Mouse (Mus musculus) small intestine, adult 2 months (tissue): ENCODE data around the gene Rhou. TPM values are rescaled to one million over a fixed set of nuclear protein-coding genes. Genes with fewer than 3 reads are reported as not detected.
A peak's percentile ranks its signal among the peaks of the same experiment; 100 is the strongest.
"Not testable (repeated sequence)": the region's sequence is repeated elsewhere in the genome, so short reads cannot be mapped to it uniquely, and the experiment has no call there.

Source experiments
- H3K27ac ChIP-seq: fragments of 200-500 bp; 2 replicates; pipeline ENCODE4 v1.5.1; 2012; ENCODE audit warnings: low read depth, low read length, control low read depth, inconsistent platforms; ENCODE audit not compliant: insufficient read depth
- H3K27me3 ChIP-seq: fragments of 200-500 bp; 2 replicates; pipeline ENCODE4 v1.6.1; 2012; ENCODE audit warnings: mild to moderate bottlenecking, moderate library complexity, low read length, inconsistent platforms; ENCODE audit not compliant: control insufficient read depth, insufficient read depth
- H3K36me3 ChIP-seq: fragments of 200-500 bp; 2 replicates; pipeline ENCODE4 v1.6.1; 2012; ENCODE audit warnings: mild to moderate bottlenecking, low read length, control low read depth, inconsistent platforms; ENCODE audit not compliant: control insufficient read depth, insufficient read depth
- H3K4me1 ChIP-seq: fragments of 200-500 bp; 2 replicates; pipeline ENCODE4 v1.6.1; 2012; ENCODE audit warnings: low read length, inconsistent platforms, mixed read lengths; ENCODE audit not compliant: control insufficient read depth, insufficient read depth, insufficient read length
- H3K4me3 ChIP-seq: fragments of 200-500 bp; 2 replicates; pipeline ENCODE4 v1.5.1; 2012; ENCODE audit warnings: low read depth, mild to moderate bottlenecking, control low read depth, inconsistent platforms, low read length, moderate library complexity
- CTCF ChIP-seq: fragments of 200-500 bp; IDR thresholded peaks from 2 replicates; pipeline ENCODE4 v1.5.1; 2012; ENCODE audit warnings: low read depth, mild to moderate bottlenecking, control low read depth, inconsistent platforms, low read length, moderate library complexity, mixed read lengths; ENCODE audit not compliant: insufficient replicate concordance, insufficient read length; ENCODE audit errors: extremely low read depth
- POLR2A ChIP-seq: fragments of 200-500 bp; IDR thresholded peaks from 2 replicates; pipeline ENCODE4 v1.6.1; 2012; ENCODE audit warnings: low read depth, mild to moderate bottlenecking, control low read depth, inconsistent platforms, low read length, moderate library complexity
- WGBS: fragments of 180-500 bp; shearing (Covaris S2); methylation state at CpG from one replicate; pipeline ENCODE4 v1.1.7; 2018; 5-methylcytosine and 5-hydroxymethylcytosine counted together
- polyA plus RNA-seq: library from polyadenylated mRNA; depleted of rRNA; stranded (reverse); fragments of >200 nt; gene quantifications from 2 replicates; pipeline ENCODE4 v1.2.3, GENCODE M21; 2012

Rhou gene
- polyA plus RNA-seq, 1 experiment: 35.3 TPM

DNA sequence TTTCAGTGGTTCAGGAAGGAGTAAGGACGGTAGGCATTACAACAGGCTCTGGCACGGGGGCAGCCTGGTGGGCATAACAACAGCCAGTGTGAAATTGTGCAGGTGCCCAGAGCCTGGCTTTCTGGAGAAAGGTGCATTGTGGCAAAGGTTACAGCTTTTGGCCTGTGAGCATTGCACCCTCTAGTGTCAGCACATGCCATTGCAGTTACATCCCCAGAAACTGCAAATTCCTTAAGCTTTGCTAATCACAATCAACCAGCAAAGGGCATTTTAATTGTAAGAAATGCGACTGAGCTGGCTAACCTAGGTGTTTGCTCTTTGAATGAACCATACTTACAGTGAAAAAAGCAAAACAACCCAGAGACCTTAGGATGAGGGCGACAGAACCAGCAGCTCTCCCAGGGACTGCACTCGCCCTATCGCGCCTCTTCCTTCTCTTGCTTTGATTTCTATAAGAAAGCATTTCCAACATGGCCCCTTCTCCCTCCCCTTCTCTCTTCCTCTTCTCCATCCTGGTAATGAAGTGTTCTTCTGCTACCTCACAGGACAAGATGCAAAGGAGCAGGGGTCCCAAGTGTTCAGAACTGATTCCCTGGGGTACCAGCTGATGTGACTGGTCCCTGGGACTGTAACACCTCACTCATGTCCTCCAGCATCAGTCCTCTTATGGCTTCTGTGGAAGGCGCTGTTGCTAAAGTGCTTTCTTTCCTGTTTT is 25.3 kb upstream of the Rhou start:
- H3K27me3 ChIP-seq: 0 out of 2 replicates have a peak, but pooled peaks cover 2% of the 10 kb centered on the region
- peak; percentile 66; the same call in 1 of the 2 replicates for TF ChIP-seq CTCF
- no peak for TF ChIP-seq POLR2A
- H3K4me1 ChIP-seq: peaks cover 24% of the 10 kb centered on the region; the same call in 1 of the 2 replicates
- H3K27ac ChIP-seq: peak overlapping the region; percentile 76
- 2% methylated on average over 8 of the region's 8 CpGs for WGBS
- no peaks in the 10 kb centered on the region for H3K36me3 ChIP-seq
- H3K4me3 ChIP-seq: peak overlapping the region; percentile 3; the same call in 1 of the 2 replicates

DNA sequence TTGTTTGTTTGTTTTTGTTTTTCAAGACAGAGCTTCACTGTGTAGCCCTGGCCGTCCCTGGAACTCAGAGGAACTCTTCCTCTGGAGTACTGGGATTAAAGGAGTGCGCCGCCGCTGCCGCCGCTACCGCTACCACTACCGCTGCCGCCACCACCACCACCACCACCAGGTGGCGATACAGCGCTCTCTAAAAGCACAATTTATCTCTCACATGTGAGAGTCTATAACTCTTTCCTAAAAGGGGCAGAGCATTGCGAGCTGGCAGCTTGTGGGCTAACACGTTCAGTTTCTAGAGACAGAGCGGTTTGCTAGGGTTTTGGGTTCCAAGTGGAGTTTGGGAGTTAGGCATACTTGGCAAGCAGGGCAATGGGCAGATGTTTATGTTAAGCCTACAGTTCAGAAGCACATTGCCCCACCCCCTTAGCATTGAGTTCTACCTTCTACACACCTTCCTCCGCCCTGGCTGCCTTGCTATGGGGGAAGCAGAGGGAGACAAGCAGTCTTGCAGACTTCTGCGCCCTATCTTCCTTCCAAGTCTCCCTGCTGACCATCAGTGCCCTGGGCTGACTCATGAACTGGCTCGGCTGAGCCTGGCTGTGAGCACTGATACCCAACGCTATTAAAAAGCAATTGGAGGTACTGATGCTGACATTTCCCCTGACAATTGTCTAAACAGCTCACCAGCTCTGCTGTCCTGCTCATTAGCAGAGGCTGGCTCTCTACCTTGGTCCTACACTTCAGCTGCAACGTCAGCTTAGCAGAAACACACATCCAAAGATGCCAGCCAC is 24.6 kb upstream of the Rhou start:
- Histone ChIP-seq H3K4me3 (peak overlapping the region; percentile 3; the same call in 1 of the 2 replicates), H3K27me3 (0 out of 2 replicates have a peak, but pooled peaks cover 2% of the 10 kb centered on the region), H3K4me1 (peaks cover 24% of the 10 kb centered on the region; the same call in 1 of the 2 replicates), H3K27ac (peak overlapping the region; percentile 20; the same call in 1 of the 2 replicates), H3K36me3 (no peaks in the 10 kb centered on the region)
- 5% methylated on average over 19 of the region's 19 CpGs for WGBS
- TF ChIP-seq CTCF (peak; percentile 92; the same call in 1 of the 2 replicates), POLR2A (no peak)

- Histone ChIP-seq H3K36me3 (no peaks in the 10 kb centered on the region), H3K4me3 (no peak overlapping the region), H3K27ac (no peak overlapping the region), H3K4me1 (peaks cover 24% of the 10 kb centered on the region; the same call in 1 of the 2 replicates), H3K27me3 (0 out of 2 replicates have a peak, but pooled peaks cover 1% of the 10 kb centered on the region)
- WGBS: 19% methylated on average over 9 of the region's 10 CpGs
- TF ChIP-seq POLR2A (no peak), CTCF (no peak)
Observed at GRCm38 (mm10) chr8:123630058-123630457, 23.7 kb upstream of the Rhou start.

- TF ChIP-seq POLR2A (no peak), CTCF (no peak)
- WGBS: 15% methylated on average over 12 of the region's 12 CpGs
- Histone ChIP-seq H3K4me3 (peak overlapping the region; percentile 7), H3K27me3 (no peaks in the 10 kb centered on the region), H3K4me1 (peaks cover 28% of the 10 kb centered on the region; the same call in 1 of the 2 replicates), H3K27ac (peak overlapping the region; percentile 74), H3K36me3 (no peaks in the 10 kb centered on the region)
Observed at GRCm38 (mm10) chr8:123630841-123631251, 22.9 kb upstream of the Rhou start.

- H3K4me1 ChIP-seq: peaks cover 28% of the 10 kb centered on the region; the same call in 1 of the 2 replicates
- not testable (repeated sequence) for H3K4me3 ChIP-seq, H3K27ac ChIP-seq, H3K36me3 ChIP-seq, H3K27me3 ChIP-seq
- 27% methylated on average over 3 of the region's 3 CpGs for WGBS
Observed at GRCm38 (mm10) chr8:123631746-123632145, 22.0 kb upstream of the Rhou start.

DNA sequence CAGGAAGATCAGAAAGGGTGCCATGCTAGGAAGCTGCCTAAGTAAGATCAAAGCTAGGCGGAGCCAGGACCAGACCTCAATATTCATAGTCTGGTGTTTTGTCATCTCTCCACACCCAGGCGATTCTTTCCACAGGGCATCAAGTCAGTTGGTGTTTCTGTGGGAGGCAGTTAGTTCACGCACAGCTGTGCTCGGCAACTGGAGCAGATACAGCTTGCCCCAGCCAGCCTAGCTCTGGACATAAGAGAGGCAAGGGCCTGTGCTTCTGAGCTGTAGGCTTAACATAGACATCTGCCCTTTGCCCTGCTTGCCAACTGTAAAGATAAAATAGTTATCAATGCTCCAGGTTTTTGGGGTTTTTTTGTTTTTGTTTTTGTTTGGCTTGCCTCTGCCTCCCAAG is 21.5 kb upstream of the Rhou start:
- no peaks in the 10 kb centered on the region for H3K27me3 ChIP-seq
- H3K27ac ChIP-seq: peak overlapping the region; percentile 64
- H3K36me3 ChIP-seq: no peaks in the 10 kb centered on the region
- TF ChIP-seq CTCF (no peak), POLR2A (no peak)
- 23% methylated on average over 4 of the region's 4 CpGs for WGBS
- peaks cover 28% of the 10 kb centered on the region; the same call in 1 of the 2 replicates for H3K4me1 ChIP-seq
- no peak overlapping the region for H3K4me3 ChIP-seq

- Histone ChIP-seq H3K4me3 (no peak overlapping the region), H3K27me3 (no peaks in the 10 kb centered on the region), H3K36me3 (no peaks in the 10 kb centered on the region), H3K27ac (peak overlapping the region; percentile 49; the same call in 1 of the 2 replicates), H3K4me1 (peaks cover 22% of the 10 kb centered on the region; the same call in 1 of the 2 replicates)
- TF ChIP-seq POLR2A (no peak), CTCF (no peak)
- WGBS: 46% methylated on average over 7 of the region's 7 CpGs
Observed at GRCm38 (mm10) chr8:123633801-123634200, 19.9 kb upstream of the Rhou start.
